Mouse (Mus musculus) intestine, embryonic 14.5 days (tissue): ENCODE data around the gene Rara. TPM values are rescaled to one million over a fixed set of nuclear protein-coding genes. Genes with fewer than 3 reads are reported as not detected.

ENCODE experiments used
- ATAC-seq: fragments of 200-750 bp; cut with Nextera tagmentation; replicated peaks from 2 replicates; pipeline ENCODE4 v1.8.0; 2017; ENCODE audit warnings: low read depth, moderate number of reproducible peaks, moderate TSS enrichment, moderate library complexity; ENCODE audit not compliant: low FRiP score, low TSS enrichment
- DNase-seq: peaks from one replicate; pipeline ENCODE4 v3.0.0-alpha.2; 2018; ENCODE audit warnings: low spot score
- H3K27ac ChIP-seq: fragments of 300-500 bp; sonication (generic); 2 replicates; pipeline ENCODE4 v1.5.1; 2014; ENCODE audit warnings: low read depth, mild to moderate bottlenecking, control low read depth
- H3K27me3 ChIP-seq: fragments of 300-500 bp; sonication (generic); replicated peaks from 2 replicates; pipeline ENCODE4 v1.6.1; 2014; ENCODE audit warnings: low read length, control low read depth; ENCODE audit not compliant: control insufficient read depth, insufficient read depth
- H3K36me3 ChIP-seq: fragments of 300-500 bp; sonication (generic); 2 replicates; pipeline ENCODE4 v1.6.1; 2014; ENCODE audit warnings: low read length, control low read depth; ENCODE audit not compliant: control insufficient read depth, insufficient read depth
- H3K4me1 ChIP-seq: fragments of 300-500 bp; sonication (generic); replicated peaks from 2 replicates; pipeline ENCODE4 v1.6.1; 2014; ENCODE audit warnings: low read length, control low read depth, mixed read lengths; ENCODE audit not compliant: control insufficient read depth, insufficient read depth
- H3K4me2 ChIP-seq: fragments of 300-500 bp; sonication (generic); 2 replicates; pipeline ENCODE4 v1.6.1; 2014; ENCODE audit warnings: low read length
- H3K4me3 ChIP-seq: fragments of 300-500 bp; sonication (generic); 2 replicates; pipeline ENCODE4 v1.5.1; 2014; ENCODE audit warnings: low read depth, low read length, control low read depth, mixed read lengths
- H3K9ac ChIP-seq: fragments of 300-500 bp; sonication (generic); 2 replicates; pipeline ENCODE4 v1.6.1; 2014; ENCODE audit warnings: mild to moderate bottlenecking, low read length
- H3K9me3 ChIP-seq: fragments of 300-500 bp; sonication (generic); 2 replicates; pipeline ENCODE4 v1.6.1; 2016; ENCODE audit warnings: low read length, control low read depth; ENCODE audit not compliant: control insufficient read depth
- WGBS: fragments of 180-500 bp; shearing (Covaris S2); extraction: QIAGEN DNeasy Blood & Tissue Kit; methylation state at CpG from one replicate; pipeline ENCODE4 v1.1.7; 2014; 5-methylcytosine and 5-hydroxymethylcytosine counted together
- polyA plus RNA-seq: library from polyadenylated mRNA; unstranded; fragments of >200 nt; fragmentation: Nextera tagmentation; extraction: Ambion mirVana; gene quantifications from 2 replicates; pipeline ENCODE4 v1.2.1, GENCODE M21; 2014

Rara gene
- polyA plus RNA-seq, 1 experiment from 2014 or later: 42.4 TPM

- peaks cover 16% of the 10 kb centered on the region for H3K4me1 ChIP-seq
- peak; percentile 84 for DNase-seq
- H3K36me3 ChIP-seq: peaks cover 52% of the 10 kb centered on the region
- H3K27ac ChIP-seq: no peak overlapping the region
- 0 out of 2 replicates have a peak, but pooled peaks cover 5% of the 10 kb centered on the region for H3K9me3 ChIP-seq
- no peak overlapping the region for H3K9ac ChIP-seq
- H3K4me2 ChIP-seq: no peak overlapping the region
- H3K27me3 ChIP-seq: no peaks in the 10 kb centered on the region
- no peak overlapping the region for H3K4me3 ChIP-seq
- ATAC-seq: no peak
- 52% methylated on average over 5 of the region's 5 CpGs for WGBS
Observed at GRCm38 (mm10) chr11:98974871-98975719, 47.5 kb downstream of the Rara start.

- Histone ChIP-seq H3K27ac (no peak overlapping the region), H3K27me3 (0 out of 2 replicates have a peak, but pooled peaks cover 2% of the 10 kb centered on the region), H3K9me3 (0 out of 2 replicates have a peak, but pooled peaks cover 5% of the 10 kb centered on the region), H3K36me3 (peaks cover 17% of the 10 kb centered on the region), H3K9ac (no peak overlapping the region), H3K4me1 (0 out of 2 replicates have a peak, but pooled peaks cover 3% of the 10 kb centered on the region), H3K4me2 (no peak overlapping the region), H3K4me3 (no peak overlapping the region)
- ATAC-seq (no peak), DNase-seq (no peak)
- WGBS: 62% methylated on average over 15 of the region's 15 CpGs
Observed at GRCm38 (mm10) chr11:98978526-98979148, 51.0 kb downstream of the Rara start.

- DNase-seq (no peak), ATAC-seq (no peak)
- Histone ChIP-seq H3K9ac (no peak overlapping the region), H3K4me1 (0 out of 2 replicates have a peak, but pooled peaks cover 3% of the 10 kb centered on the region), H3K36me3 (peaks cover 9% of the 10 kb centered on the region), H3K4me3 (no peak overlapping the region), H3K27ac (no peak overlapping the region), H3K4me2 (no peak overlapping the region), H3K9me3 (0 out of 2 replicates have a peak, but pooled peaks cover 5% of the 10 kb centered on the region), H3K27me3 (0 out of 2 replicates have a peak, but pooled peaks cover 2% of the 10 kb centered on the region)
- 78% methylated on average over 4 of the region's 5 CpGs for WGBS
Observed at GRCm38 (mm10) chr11:98979356-98979755, 51.7 kb downstream of the Rara start.

GRCm38 (mm10) chr11:98981289-98981996 lies 53.8 kb downstream of the Rara start:
- 0 out of 2 replicates have a peak, but pooled peaks cover 2% of the 10 kb centered on the region for H3K27me3 ChIP-seq
- 0 out of 2 replicates have a peak, but pooled peaks have one; percentile 16 for ATAC-seq
- 0 out of 2 replicates have a peak overlapping the region, but pooled peaks have one; percentile 9 for H3K27ac ChIP-seq
- no peaks in the 10 kb centered on the region for H3K9me3 ChIP-seq
- DNase-seq: peak; percentile 58
- peak overlapping the region; percentile 53 for H3K4me3 ChIP-seq
- H3K36me3 ChIP-seq: no peaks in the 10 kb centered on the region
- H3K4me1 ChIP-seq: 0 out of 2 replicates have a peak, but pooled peaks cover 3% of the 10 kb centered on the region
- WGBS: 32% methylated on average over 20 of the region's 20 CpGs
- peak overlapping the region; percentile 99 for H3K4me2 ChIP-seq
- H3K9ac ChIP-seq: peak overlapping the region; percentile 36; the same call in 1 of the 2 replicates

- peak; percentile 69 for ATAC-seq
- 0 out of 2 replicates have a peak, but pooled peaks cover 3% of the 10 kb centered on the region for H3K4me1 ChIP-seq
- WGBS: under 1% methylated on average over 94 of the region's 94 CpGs
Observed at GRCm38 (mm10) chr11:98981997-98982772, 54.6 kb downstream of the Rara start.

GRCm38 (mm10) chr11:98982773-98983133 lies 55.1 kb downstream of the Rara start, which contains the start of gene Gjd3:
Gene Gjd3, minus strand, starts transcription at chr11:98983016.
- H3K9me3 ChIP-seq: no peaks in the 10 kb centered on the region
- ATAC-seq (no peak), DNase-seq (no peak)
- H3K27me3 ChIP-seq: 0 out of 2 replicates have a peak, but pooled peaks cover 2% of the 10 kb centered on the region
- 0 out of 2 replicates have a peak, but pooled peaks cover 3% of the 10 kb centered on the region for H3K4me1 ChIP-seq
- no peaks in the 10 kb centered on the region for H3K36me3 ChIP-seq
- peak within 1 kb of the TSS; percentile 36 for H3K9ac ChIP-seq
- 0 out of 2 replicates have a peak within 1 kb of the TSS, but pooled peaks have one; percentile 9 for H3K27ac ChIP-seq
- peak within 1 kb of the TSS; percentile 99 for H3K4me2 ChIP-seq
- peak within 1 kb of the TSS; percentile 53 for H3K4me3 ChIP-seq
- 1% methylated on average over 28 of the region's 28 CpGs for WGBS

More at GRCm38 (mm10) chr11:98981997-98982772, 54.6 kb downstream of the Rara start:
- Histone ChIP-seq H3K9ac (peak overlapping the region; percentile 36), H3K36me3 (no peaks in the 10 kb centered on the region), H3K4me3 (peak overlapping the region; percentile 53), H3K27ac (0 out of 2 replicates have a peak overlapping the region, but pooled peaks have one; percentile 9), H3K9me3 (no peaks in the 10 kb centered on the region), H3K27me3 (0 out of 2 replicates have a peak, but pooled peaks cover 2% of the 10 kb centered on the region), H3K4me2 (peak overlapping the region; percentile 99)
- peak; percentile 80 for DNase-seq

GRCm38 (mm10) chr11:98983551-98983950 lies 55.9 kb downstream of the Rara start:
- DNase-seq (no peak), ATAC-seq (no peak)
- Histone ChIP-seq H3K9me3 (no peaks in the 10 kb centered on the region), H3K4me3 (no peak overlapping the region), H3K4me1 (0 out of 2 replicates have a peak, but pooled peaks cover 3% of the 10 kb centered on the region), H3K27ac (no peak overlapping the region), H3K27me3 (0 out of 2 replicates have a peak, but pooled peaks cover 2% of the 10 kb centered on the region), H3K36me3 (no peaks in the 10 kb centered on the region), H3K9ac (no peak overlapping the region), H3K4me2 (no peak overlapping the region)
- 54% methylated on average over 8 of the region's 8 CpGs for WGBS
